Mouse (Mus musculus): Measurements from ENCODE around the gene Gnaq. TPM values are rescaled to one million over a fixed set of nuclear protein-coding genes. Genes with fewer than 3 reads are reported as not detected.

Gnaq gene
- polyA plus RNA-seq, 1 experiment from 2014 or later = 76.6 TPM

DNA sequence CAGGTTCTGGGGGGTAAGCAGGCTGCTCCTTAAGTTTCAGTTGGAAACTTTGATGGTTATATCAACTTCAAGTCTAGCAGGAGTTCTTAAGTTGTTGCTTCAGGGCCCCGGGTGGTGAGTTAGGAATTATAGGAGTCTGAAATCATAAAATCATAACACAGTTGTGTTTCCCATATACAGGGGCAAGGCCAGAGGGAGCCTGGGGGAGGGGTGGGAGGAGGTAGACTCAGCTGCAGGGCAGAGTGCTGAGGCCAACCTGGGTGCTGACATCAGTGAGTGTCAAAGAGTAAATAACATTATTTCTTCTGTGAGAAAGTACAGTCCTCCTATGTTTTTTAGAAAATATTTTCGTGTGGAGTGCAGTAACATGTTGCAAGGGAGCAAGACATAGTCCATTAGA lies 55.3 kb downstream of the Gnaq start:
- DNase-seq (ENCODE audit: low read depth, low spot score) (no peak), ATAC-seq (no peak)
- ChIA-PET CTCF (interaction anchor here (1.1 kb wide), 1 partner anchor 33 kb away, joined by 3 read pairs; no protein-coding TSS in a partner anchor), POLR2A (no interaction called here)
- TF ChIP-seq CTCF (IDR thresholded peaks at IDR 0.05) = no peak
- H3K27me3 ChIP-seq = no peaks in the 10 kb centered on the region
- in situ Hi-C loops (cut with MboI; ENCODE audit: low pct_unique_long_range_greater_than_20kb) = no loop called here

DNA sequence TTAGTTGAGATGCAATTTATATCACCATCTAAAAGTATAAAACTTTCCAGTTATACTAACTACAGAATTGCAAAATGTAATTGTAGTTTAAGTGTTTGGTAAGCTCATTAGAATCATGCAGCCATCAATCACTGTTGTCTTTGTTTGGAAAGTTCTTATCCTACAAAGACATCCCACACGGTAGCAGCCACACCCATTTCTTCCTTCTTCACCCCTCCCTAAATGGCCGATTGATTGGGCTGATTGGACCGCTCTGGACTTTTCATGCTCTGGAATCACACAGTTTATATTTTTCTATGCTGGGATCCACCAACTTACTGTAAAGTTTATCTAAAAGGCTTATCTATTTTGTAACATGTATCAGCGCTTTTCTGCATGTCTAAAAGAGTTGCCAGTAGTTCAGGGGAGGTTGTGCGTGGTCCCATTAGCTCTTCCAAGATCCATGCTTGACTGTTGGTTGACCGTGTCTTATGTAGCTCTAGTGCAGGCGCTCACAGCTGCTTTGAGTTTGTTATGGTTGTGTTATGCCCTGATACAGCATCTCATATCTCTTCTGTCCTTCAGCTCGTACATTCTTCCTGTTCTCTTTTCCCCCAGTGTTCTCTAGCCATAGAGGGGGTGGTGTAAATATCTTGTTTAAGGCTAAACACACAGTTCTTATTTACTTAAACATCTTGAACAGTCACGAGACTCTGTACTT lies 56.6 kb downstream of the Gnaq start:
- CTCF ChIA-PET = interaction anchor here (1.1 to 1.2 kb wide), 3 partner anchors 20 to 62 kb away, joined by 3 read pairs; no protein-coding TSS in a partner anchor
- no peak for TF ChIP-seq CTCF (IDR thresholded peaks at IDR 0.05)

GRCm38 (mm10) chr19:16198162-16198561 lies 65.5 kb downstream of the Gnaq start:
- POLR2A ChIA-PET = no interaction called here
- DNase-seq (ENCODE audit: low read depth, low spot score) (no peak), ATAC-seq (no peak)
- in situ Hi-C loops (cut with MboI; ENCODE audit: low pct_unique_long_range_greater_than_20kb) = no loop called here
- no peaks in the 10 kb centered on the region for H3K27me3 ChIP-seq
- peak; percentile 31 for TF ChIP-seq CTCF (IDR thresholded peaks at IDR 0.05)
- CTCF ChIA-PET = interaction anchor here (1.3 kb wide), 1 partner anchor 63 kb away, joined by 3 read pairs; no protein-coding TSS in a partner anchor

More for the DNA sequence above, 56.6 kb downstream of the Gnaq start:
- H3K27me3 ChIP-seq = no peaks in the 10 kb centered on the region
- in situ Hi-C loops (cut with MboI; ENCODE audit: low pct_unique_long_range_greater_than_20kb) = no loop called here
- ATAC-seq (no peak), DNase-seq (ENCODE audit: low read depth, low spot score) (no peak)
- POLR2A ChIA-PET = no interaction called here

- CTCF ChIA-PET = interaction anchor here (1.5 to 2.1 kb wide), 2 partner anchors 16 to 19 kb away, joined by 4 to 6 read pairs; no protein-coding TSS in a partner anchor
- in situ Hi-C loops (cut with MboI; ENCODE audit: low pct_unique_long_range_greater_than_20kb) = no loop called here
Measured at GRCm38 (mm10) chr19:16201356-16201755, 68.7 kb downstream of the Gnaq start.

DNA sequence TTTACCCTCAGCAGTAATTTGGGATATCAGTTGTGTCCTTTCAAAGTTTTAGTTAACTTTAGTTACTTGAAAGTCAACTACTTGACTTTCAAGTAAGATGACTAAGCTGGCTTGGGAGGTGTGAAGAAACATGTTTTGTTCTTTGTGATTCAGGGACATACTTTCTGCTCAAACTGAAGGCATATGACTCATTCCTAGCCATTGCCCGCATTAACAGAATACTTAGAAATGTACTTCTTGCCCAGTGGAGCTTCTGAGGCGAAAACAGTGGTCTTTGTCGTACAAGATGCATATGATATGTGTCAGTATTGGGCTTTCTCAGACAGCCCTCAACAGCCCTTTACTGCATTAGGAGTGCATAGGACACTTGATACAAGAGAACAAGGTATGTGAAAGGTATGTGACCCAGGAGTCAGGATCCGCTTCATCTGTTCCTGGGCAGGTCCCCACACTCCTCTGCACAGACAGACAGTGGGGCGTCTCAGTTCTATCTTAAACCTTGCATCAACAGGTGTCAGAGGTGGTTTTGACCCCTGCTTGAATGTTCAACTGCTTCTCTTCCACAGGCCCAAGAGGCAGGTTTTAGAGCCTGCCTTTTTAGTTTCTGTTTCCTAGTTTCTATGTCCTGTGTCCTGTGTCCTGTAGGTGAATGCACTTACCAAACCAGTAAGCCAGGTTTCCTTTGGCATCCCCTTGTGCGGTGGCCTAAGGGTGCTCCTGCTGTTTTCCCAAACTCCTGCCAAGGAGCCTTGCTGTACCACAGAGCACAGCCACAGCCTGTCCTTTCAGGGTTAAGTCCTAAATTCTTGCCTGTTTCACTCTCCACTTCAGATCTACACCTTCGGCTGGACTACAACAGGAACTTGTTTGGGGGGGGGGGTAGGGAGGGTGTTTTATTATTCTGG lies 72.4 kb downstream of the Gnaq start:
- DNase-seq (ENCODE audit: low read depth, low spot score) (peak; percentile 73), ATAC-seq (peak; percentile 90)
- no peak for TF ChIP-seq CTCF (IDR thresholded peaks at IDR 0.05)
- H3K27me3 ChIP-seq = no peaks in the 10 kb centered on the region
- ChIA-PET CTCF (interaction anchor here (0.6 to 1.4 kb wide), 5 partner anchors 13 to 169 kb away, joined by 3 to 4 read pairs (median 3); no protein-coding TSS in a partner anchor), POLR2A (interaction anchor here (0.5 to 0.7 kb wide), 2 partner anchors 31 to 135 kb away, joined by 3 to 4 read pairs; no protein-coding TSS in a partner anchor)
- in situ Hi-C loops (cut with MboI; ENCODE audit: low pct_unique_long_range_greater_than_20kb) = no loop called here

More at GRCm38 (mm10) chr19:16201356-16201755, 68.7 kb downstream of the Gnaq start:
- H3K27me3 ChIP-seq = no peaks in the 10 kb centered on the region
- DNase-seq (ENCODE audit: low read depth, low spot score) (no peak), ATAC-seq (no peak)
- POLR2A ChIA-PET = no interaction called here
- no peak for TF ChIP-seq CTCF (IDR thresholded peaks at IDR 0.05)

GRCm38 (mm10) chr19:16209616-16210015 lies 77.0 kb downstream of the Gnaq start:
- ATAC-seq = no peak
- H3K27me3 ChIP-seq = no peaks in the 10 kb centered on the region
- ChIA-PET CTCF (interaction anchor here (0.8 to 1.5 kb wide), 3 partner anchors 10 to 36 kb away, joined by 3 to 5 read pairs (median 4); no protein-coding TSS in a partner anchor), POLR2A (interaction anchor here (0.8 kb wide), 1 partner anchor 33 kb away, joined by 3 read pairs; no protein-coding TSS in a partner anchor)
- in situ Hi-C loops (cut with MboI; ENCODE audit: low pct_unique_long_range_greater_than_20kb) = no loop called here
- no peak for TF ChIP-seq CTCF (IDR thresholded peaks at IDR 0.05)
- DNase-seq (ENCODE audit: low read depth, low spot score) = no peak

DNA sequence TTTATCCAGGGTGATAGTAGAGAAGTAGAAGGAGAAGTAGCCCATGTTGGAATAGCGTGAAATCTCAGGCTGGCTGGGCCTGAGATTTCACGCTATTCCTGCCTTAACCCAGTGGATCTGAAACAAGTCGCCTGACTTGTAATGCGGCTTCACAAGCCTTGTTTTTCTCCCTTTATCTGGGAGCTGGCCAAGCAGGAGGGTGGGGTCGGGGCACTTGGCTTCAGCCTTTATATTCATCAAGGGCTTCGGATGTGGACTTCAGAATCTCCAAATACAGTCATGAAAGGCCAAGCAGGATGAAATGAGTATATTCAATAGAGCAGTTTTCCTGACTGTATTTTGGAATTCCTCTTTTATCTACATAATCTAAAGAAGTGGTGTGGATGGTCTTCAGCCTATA lies 82.3 kb downstream of the Gnaq start:
- no peaks in the 10 kb centered on the region for H3K27me3 ChIP-seq
- ChIA-PET POLR2A (interaction anchor here (1.3 kb wide), 1 partner anchor 20 kb away, joined by 3 read pairs; no protein-coding TSS in a partner anchor), CTCF (no interaction called here)
- ATAC-seq = no peak
- in situ Hi-C loops (cut with MboI; ENCODE audit: low pct_unique_long_range_greater_than_20kb) = no loop called here
- DNase-seq (ENCODE audit: low read depth, low spot score) = no peak
- TF ChIP-seq CTCF (IDR thresholded peaks at IDR 0.05) = no peak

DNA sequence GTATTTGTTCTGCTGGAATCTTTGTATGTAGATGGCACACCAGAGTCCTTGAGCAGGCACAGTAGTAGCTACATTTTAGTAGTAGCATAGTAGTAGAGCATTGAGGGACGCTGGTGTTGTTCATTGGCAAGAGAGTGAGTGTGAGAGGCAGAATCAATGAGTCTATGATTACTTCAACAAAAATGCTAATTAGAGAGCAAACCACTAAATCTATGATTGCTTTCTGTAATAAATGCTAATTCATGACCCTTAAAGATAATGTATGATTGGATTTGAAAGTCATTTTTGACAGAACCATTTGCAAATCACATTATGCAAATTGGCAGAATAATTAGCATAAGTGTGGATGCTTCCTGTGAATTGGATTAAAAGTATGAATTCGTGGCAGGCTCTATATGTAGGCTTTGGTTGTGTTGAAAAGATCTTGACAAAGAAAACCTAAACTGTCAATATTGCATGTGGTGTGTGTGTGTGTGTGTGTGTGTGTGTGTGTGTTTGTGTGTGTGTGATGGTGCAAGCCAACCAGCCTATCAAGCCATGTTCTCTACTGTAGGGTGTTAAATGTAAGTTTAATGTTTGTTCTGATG lies 82.9 kb downstream of the Gnaq start:
- ATAC-seq = no peak
- in situ Hi-C loops (cut with MboI; ENCODE audit: low pct_unique_long_range_greater_than_20kb) = no loop called here
- CTCF ChIA-PET = no interaction called here

DNA sequence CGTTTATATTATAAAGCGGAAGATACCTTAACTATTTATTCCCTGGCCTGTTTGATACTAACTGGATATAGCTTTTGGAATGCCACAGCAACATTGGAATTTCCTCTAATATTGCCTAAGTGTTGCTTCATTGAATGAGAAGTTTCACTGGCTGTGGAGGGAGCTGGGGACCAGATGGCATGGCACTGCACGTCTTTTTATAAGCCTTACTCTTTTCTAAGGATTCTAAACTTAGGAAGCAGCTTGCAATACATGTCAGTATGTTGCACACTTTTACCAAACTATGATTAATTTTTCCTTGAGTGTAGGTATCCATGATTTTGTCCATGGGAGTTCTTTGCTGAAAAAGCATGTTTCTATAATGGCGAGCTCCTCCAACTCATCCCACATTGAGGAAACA lies 87.3 kb downstream of the Gnaq start:
- POLR2A ChIA-PET = no interaction called here
- in situ Hi-C loops (cut with MboI; ENCODE audit: low pct_unique_long_range_greater_than_20kb) = no loop called here
- no peak for TF ChIP-seq CTCF (IDR thresholded peaks at IDR 0.05)
- ATAC-seq = no peak
- CTCF ChIA-PET = interaction anchor here (1.0 to 1.5 kb wide), 5 partner anchors 8 to 31 kb away, joined by 3 to 5 read pairs (median 4); no protein-coding TSS in a partner anchor
- DNase-seq (ENCODE audit: low read depth, low spot score) = no peak
- no peaks in the 10 kb centered on the region for H3K27me3 ChIP-seq

More for the DNA sequence above, 82.9 kb downstream of the Gnaq start:
- no peak for DNase-seq (ENCODE audit: low read depth, low spot score)
- TF ChIP-seq CTCF (IDR thresholded peaks at IDR 0.05) = no peak
- POLR2A ChIA-PET = interaction anchor here (1.3 kb wide), 1 partner anchor 21 kb away, joined by 3 read pairs; no protein-coding TSS in a partner anchor
- H3K27me3 ChIP-seq = no peaks in the 10 kb centered on the region

DNA sequence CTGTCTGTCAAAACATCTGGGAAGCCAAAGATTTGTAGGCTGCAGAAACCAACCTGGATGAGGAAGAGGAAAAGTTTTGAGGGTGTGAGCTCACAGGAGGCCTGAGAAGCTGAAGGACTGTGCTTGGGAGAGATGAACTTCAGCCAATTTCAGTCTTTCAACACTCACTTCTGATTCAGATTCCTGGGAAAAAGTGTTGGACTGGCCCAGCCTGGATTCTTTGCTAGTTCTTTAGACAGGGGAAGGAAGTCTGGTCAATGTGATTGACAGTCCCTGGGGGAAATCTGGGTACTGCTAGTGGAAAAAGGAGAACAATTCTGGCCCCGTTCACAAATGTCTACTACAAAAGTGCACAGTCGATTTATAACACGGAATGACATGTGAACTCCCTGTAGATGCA lies 89.9 kb downstream of the Gnaq start:
- no peak for DNase-seq (ENCODE audit: low read depth, low spot score)
- no peak for TF ChIP-seq CTCF (IDR thresholded peaks at IDR 0.05)
- ATAC-seq = no peak
- CTCF ChIA-PET = interaction anchor here (1.2 to 1.6 kb wide), 3 partner anchors 10 to 28 kb away, joined by 3 to 4 read pairs (median 3); no protein-coding TSS in a partner anchor
- POLR2A ChIA-PET = interaction anchor here (1.4 kb wide), 1 partner anchor 44 kb away, joined by 3 read pairs; no protein-coding TSS in a partner anchor
- in situ Hi-C loops (cut with MboI; ENCODE audit: low pct_unique_long_range_greater_than_20kb) = no loop called here
- H3K27me3 ChIP-seq = no peaks in the 10 kb centered on the region
